In genomic region chr10:5275769-5276168, GRCm38 (mm10) we compare ENCODE assay signal across 28 mouse cellular contexts.
A peak's percentile ranks its signal among the peaks of the same experiment; 100 is the strongest.
DNase-seq lines count a peak whose midpoint lies in the region; ATAC-seq and TF ChIP-seq lines count a peak whose summit lies in the region.
"Had no signal": no experiment of that assay in that cellular context is flagged by ENCODE, and none has a peak within 500 bp of the region (broad histone marks: within the 10 kb centered on the region; RNA-seq: fewer than 3 reads in every experiment).

No protein-coding gene starts in this region.

- no peak overlapping the region for H3K9ac ChIP-seq in lung, embryonic 14.5 days
- H3K9ac ChIP-seq in lung, postnatal 0 days (replicated peaks; ENCODE audit: low read depth), result no peak overlapping the region
- no peak overlapping the region for H3K9ac ChIP-seq in midbrain, embryonic 13.5 days (replicated peaks)
- H3K9ac ChIP-seq: embryonic facial prominence, embryonic 13.5 days; embryonic facial prominence, embryonic 15.5 days; forebrain, embryonic 12.5 days had no signal

- peak; percentile 14; the same call in 1 of the 2 replicates for ATAC-seq in lung, embryonic 14.5 days (ENCODE audit: insufficient read depth)
- ATAC-seq in lung, postnatal 0 days, result peak; percentile 67
- no peak for ATAC-seq in midbrain, embryonic 13.5 days
- ATAC-seq: activated CD4-positive, CD25-positive, alpha-beta regulatory T cell, adult 4 months; CD4-positive, CD25-positive, alpha-beta regulatory T cell, adult 4 months; forebrain, embryonic 14.5 days; Patski had no signal

- no peaks in the 10 kb centered on the region for H3K9me3 ChIP-seq in lung, embryonic 14.5 days (ENCODE audit: low read depth, low read length)
- H3K9me3 ChIP-seq in lung, postnatal 0 days (ENCODE audit: low read length), result no peaks in the 10 kb centered on the region
- H3K9me3 ChIP-seq in midbrain, embryonic 13.5 days, result no peaks in the 10 kb centered on the region
- H3K9me3 ChIP-seq: embryonic facial prominence, embryonic 13.5 days; embryonic facial prominence, embryonic 15.5 days; forebrain, embryonic 10.5 days; forebrain, embryonic 12.5 days; G1E had no signal

- peak; percentile 37 for DNase-seq in lung, embryonic 14.5 days
- no peak for DNase-seq in lung, postnatal 4 days
- DNase-seq in lung, postnatal 0 days (ENCODE audit: low spot score), result peak; percentile 74
- DNase-seq in lung, adult 2 months, result no peak
- peak; percentile 22 for DNase-seq in lung, postnatal 10 days
- peak; percentile 54 for DNase-seq in lung, postnatal 36 days
- DNase-seq: adrenal gland, adult 8-10 months; adrenal gland, postnatal 14 days; adrenal gland, postnatal 36 days; B cell, adult 2 months; cerebellum, adult 11-12 months; cerebellum, adult 2 months; cerebellum, adult 9-10 months; cerebellum, postnatal 14 days; cerebellum, postnatal 36 days; embryo, embryonic 11 days had no signal

- peak; percentile 30; the same call in 1 of the 2 replicates for TF ChIP-seq EP300 in lung, postnatal 0 days (IDR thresholded peaks at IDR 0.05)

- TF ChIP-seq POLR2A in lung, adult 2 months (IDR thresholded peaks at IDR 0.05; ENCODE audit: borderline replicate concordance, extremely low read depth, low read depth, low read length), result no peak

- no peak overlapping the region for H3K4me2 ChIP-seq in lung, embryonic 14.5 days
- no peak overlapping the region for H3K4me2 ChIP-seq in lung, postnatal 0 days (replicated peaks; ENCODE audit: low read depth, low read length)
- no peak overlapping the region for H3K4me2 ChIP-seq in midbrain, embryonic 13.5 days (replicated peaks)
- H3K4me2 ChIP-seq: embryonic facial prominence, embryonic 13.5 days; embryonic facial prominence, embryonic 15.5 days; forebrain, embryonic 12.5 days had no signal

- no peak overlapping the region for H3K4me3 ChIP-seq in lung, embryonic 14.5 days (ENCODE audit: low read depth, low read length)
- no peak overlapping the region for H3K4me3 ChIP-seq in lung, postnatal 0 days (ENCODE audit: low read depth, low read length)
- H3K4me3 ChIP-seq in lung, adult 2 months (replicated peaks; ENCODE audit: extremely low read depth, low read depth, low read length), result no peak overlapping the region
- no peak overlapping the region for H3K4me3 ChIP-seq in midbrain, embryonic 13.5 days (replicated peaks)
- H3K4me3 ChIP-seq: embryonic facial prominence, embryonic 13.5 days; embryonic facial prominence, embryonic 15.5 days; erythroblast, embryonic 14.5 days; forebrain, embryonic 10.5 days; forebrain, embryonic 12.5 days had no signal

- H3K27ac ChIP-seq in lung, embryonic 14.5 days (ENCODE audit: low read depth), result no peak overlapping the region
- no peak overlapping the region for H3K27ac ChIP-seq in lung, postnatal 0 days (ENCODE audit: low read length)
- H3K27ac ChIP-seq in midbrain, embryonic 13.5 days, result no peak overlapping the region
- H3K27ac ChIP-seq: embryonic facial prominence, embryonic 13.5 days; embryonic facial prominence, embryonic 15.5 days; forebrain, embryonic 10.5 days; forebrain, embryonic 12.5 days had no signal

- H3K27me3 ChIP-seq in lung, embryonic 14.5 days (ENCODE audit: insufficient read depth, low read length), result no peaks in the 10 kb centered on the region
- H3K27me3 ChIP-seq in lung, postnatal 0 days (replicated peaks; ENCODE audit: insufficient read depth, low read length), result no peaks in the 10 kb centered on the region
- H3K27me3 ChIP-seq in midbrain, embryonic 13.5 days, result no peaks in the 10 kb centered on the region
- H3K27me3 ChIP-seq: CH12.LX; embryonic facial prominence, embryonic 13.5 days; embryonic facial prominence, embryonic 15.5 days; forebrain, embryonic 12.5 days had no signal

- WGBS in lung, embryonic 14.5 days, result 51% methylated on average over 5 of the region's 5 CpGs
- 55% methylated on average over 5 of the region's 5 CpGs for WGBS in lung, postnatal 0 days
- 67% methylated on average over 5 of the region's 5 CpGs for WGBS in lung, adult 2 months
- 93% methylated on average over 5 of the region's 5 CpGs for WGBS in midbrain, embryonic 13.5 days

- H3K36me3 ChIP-seq in lung, embryonic 14.5 days (ENCODE audit: insufficient read depth), result no peaks in the 10 kb centered on the region
- H3K36me3 ChIP-seq in lung, postnatal 0 days (ENCODE audit: insufficient read depth, low read length), result no peaks in the 10 kb centered on the region
- H3K36me3 ChIP-seq in midbrain, embryonic 13.5 days, result no peaks in the 10 kb centered on the region
- H3K36me3 ChIP-seq: embryonic facial prominence, embryonic 13.5 days; forebrain, embryonic 10.5 days; forebrain, embryonic 12.5 days; G1E had no signal

- no peak for TF ChIP-seq CTCF in lung, embryonic 14.5 days (IDR thresholded peaks at IDR 0.05; ENCODE audit: low read depth)
- TF ChIP-seq CTCF in lung, postnatal 0 days (IDR thresholded peaks at IDR 0.05), result no peak
- no peak for TF ChIP-seq CTCF in lung, adult 2 months (IDR thresholded peaks at IDR 0.05; ENCODE audit: insufficient read depth, low read length)

- no peaks in the 10 kb centered on the region for H3K4me1 ChIP-seq in lung, embryonic 14.5 days (ENCODE audit: insufficient read depth)
- no peaks in the 10 kb centered on the region for H3K4me1 ChIP-seq in lung, postnatal 0 days (ENCODE audit: insufficient read depth, low read depth, low read length)
- no peaks in the 10 kb centered on the region for H3K4me1 ChIP-seq in lung, adult 2 months (ENCODE audit: control insufficient read depth, insufficient read depth, low read length)
- H3K4me1 ChIP-seq in midbrain, embryonic 13.5 days (replicated peaks), result no peaks in the 10 kb centered on the region
- H3K4me1 ChIP-seq: embryonic facial prominence, embryonic 13.5 days; embryonic facial prominence, embryonic 15.5 days; forebrain, embryonic 10.5 days; forebrain, embryonic 12.5 days had no signal

Comparison
In these comparisons a context has a peak if more than half of its experiments do, and no peak if none do; other contexts are left out.
1. DNase-seq: peak in lung, embryonic 14.5 days (single experiment), lung, postnatal 0 days (single experiment), lung, postnatal 10 days (single experiment) and lung, postnatal 36 days (single experiment); none in lung, postnatal 4 days (0 of 2) and lung, adult 2 months (single experiment).